Mouse (Mus musculus) bone marrow macrophage, adult 2 months (primary cell): ENCODE data around the gene Olfr1381. TPM values are rescaled to one million over a fixed set of nuclear protein-coding genes. Genes with fewer than 3 reads are reported as not detected.
"Not testable (repeated sequence)": the region's sequence is repeated elsewhere in the genome, so short reads cannot be mapped to it uniquely, and the experiment has no call there.

Source experiments
- H3K27ac ChIP-seq: 2 replicates; pipeline ENCODE4 v1.5.1; 2012; ENCODE audit warnings: low read depth, low read length; ENCODE audit not compliant: insufficient read depth
- H3K4me1 ChIP-seq: 2 replicates; pipeline ENCODE4 v1.6.1; 2012; ENCODE audit warnings: low read length; ENCODE audit not compliant: control insufficient read depth, insufficient read depth
- H3K4me3 ChIP-seq: 2 replicates; pipeline ENCODE4 v1.5.1; 2012; ENCODE audit warnings: mild to moderate bottlenecking, low read length, moderate library complexity; ENCODE audit not compliant: insufficient read depth
- CTCF ChIP-seq: IDR thresholded peaks from 2 replicates; pipeline ENCODE4 v1.5.1; 2012; ENCODE audit warnings: low read depth, mild to moderate bottlenecking, low read length, moderate library complexity
- POLR2A ChIP-seq: IDR thresholded peaks from 2 replicates; pipeline ENCODE4 v1.6.1; 2012; ENCODE audit warnings: mild to moderate bottlenecking, low read depth, low read length, borderline replicate concordance
- polyA plus RNA-seq: library from polyadenylated mRNA; stranded (reverse); fragments of >200 nt; gene quantifications from 2 replicates; pipeline ENCODE4 v1.2.4, GENCODE M21; 2012; ENCODE audit not compliant: missing spikeins, insufficient read depth, insufficient read length

Olfr1381 gene
- not detected in 2 replicates for polyA plus RNA-seq

DNA sequence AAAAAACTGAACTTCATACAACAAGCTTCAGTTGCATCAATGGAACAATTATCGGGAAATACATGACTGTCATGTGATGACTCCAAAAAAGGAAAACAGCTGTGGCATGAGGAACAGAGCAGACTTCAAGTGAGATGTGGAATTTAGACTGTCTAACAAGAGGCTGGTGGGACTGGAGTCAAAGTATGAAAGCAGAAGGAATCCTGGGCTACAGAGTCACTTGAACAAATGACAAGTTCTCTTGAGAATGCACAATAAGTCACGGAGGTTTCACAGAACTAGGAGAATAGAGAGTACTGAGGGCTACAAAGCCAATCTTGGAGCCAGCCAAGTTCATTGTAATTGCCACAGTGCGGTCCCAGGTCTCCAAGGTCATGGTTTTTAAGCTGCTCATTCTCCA, at the start of gene Olfr1381:
Gene Olfr1381, plus strand, starts transcription at position 301 of the 400 bp plus-strand sequence.
- not testable (repeated sequence) for H3K27ac ChIP-seq, H3K4me3 ChIP-seq, H3K4me1 ChIP-seq

DNA sequence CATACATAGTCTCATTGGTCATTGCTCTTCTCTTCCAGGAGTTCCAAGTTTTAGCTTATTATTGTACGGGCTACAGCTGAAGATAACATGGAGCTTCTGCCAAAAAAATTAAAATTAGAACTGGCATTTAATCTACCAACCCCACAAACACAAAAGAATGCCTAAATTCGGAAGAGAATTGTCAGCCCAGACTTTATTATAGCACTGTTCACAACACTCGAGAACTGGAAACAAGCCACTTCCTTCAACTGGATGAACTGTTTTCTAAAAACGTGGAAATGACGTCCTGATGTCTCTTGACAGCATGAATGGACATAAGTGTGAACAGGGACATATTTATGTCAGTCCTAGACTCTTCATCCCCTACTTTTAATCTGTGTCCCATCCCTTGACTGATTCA, 25.2 kb upstream of the Olfr1381 start:
- no peaks in the 10 kb centered on the region for H3K4me1 ChIP-seq
- H3K4me3 ChIP-seq, result no peak overlapping the region
- no peak for TF ChIP-seq CTCF
- TF ChIP-seq POLR2A, result no peak
- no peak overlapping the region for H3K27ac ChIP-seq

DNA sequence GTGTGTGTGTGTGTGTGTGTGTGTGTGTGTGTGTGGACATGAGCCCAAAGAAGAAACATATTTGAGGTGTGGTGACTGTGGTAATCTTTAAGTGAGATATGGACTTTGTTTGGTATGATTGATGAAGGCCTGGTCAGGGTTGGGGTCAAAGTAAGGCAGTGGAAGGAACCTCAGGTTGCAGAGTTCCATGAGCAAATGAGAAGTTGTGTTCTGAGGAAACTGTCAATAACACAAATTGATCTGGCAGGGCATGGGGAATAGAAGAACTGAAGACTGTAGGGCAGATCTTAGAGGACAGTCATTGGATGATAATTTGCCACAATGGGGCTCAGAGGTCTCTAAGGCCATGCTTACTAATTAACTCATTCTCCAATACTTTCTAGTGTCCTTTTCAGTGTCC, 23.9 kb upstream of the Olfr1381 start, which contains the start of gene Olfr1383:
Gene Olfr1383, plus strand, starts transcription at position 301 of the 400 bp plus-strand sequence.
- no peak within 1 kb of the TSS for H3K4me3 ChIP-seq
- no peak within 1 kb of the TSS for H3K27ac ChIP-seq
- TF ChIP-seq CTCF (no peak), POLR2A (no peak)
- no peaks in the 10 kb centered on the region for H3K4me1 ChIP-seq

DNA sequence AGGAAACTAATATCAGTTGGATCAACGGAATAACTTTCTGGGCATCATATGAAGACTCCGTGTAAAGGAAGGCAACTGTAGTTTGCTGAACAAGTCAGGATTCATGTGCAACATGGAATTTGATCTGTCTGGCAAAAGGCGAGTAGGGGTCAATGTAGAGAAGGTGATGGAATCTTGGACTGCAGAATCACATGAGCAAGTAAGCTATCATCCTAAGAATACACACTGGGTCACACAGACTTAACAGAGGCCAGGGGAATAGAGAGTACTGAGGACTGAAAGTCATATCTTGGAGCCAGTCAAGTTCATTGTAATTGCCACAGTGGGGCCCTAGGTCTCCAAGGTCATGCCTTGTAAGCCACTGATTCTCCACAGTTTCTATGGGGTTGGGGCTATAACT, 15.3 kb upstream of the Olfr1381 start, which contains the start of gene Olfr1382:
Gene Olfr1382, plus strand, starts transcription at position 301 of the 400 bp plus-strand sequence.
- no peak for TF ChIP-seq CTCF
- TF ChIP-seq POLR2A, result no peak
- no peak within 1 kb of the TSS for H3K27ac ChIP-seq
- H3K4me3 ChIP-seq, result no peak within 1 kb of the TSS
- no peaks in the 10 kb centered on the region for H3K4me1 ChIP-seq

DNA sequence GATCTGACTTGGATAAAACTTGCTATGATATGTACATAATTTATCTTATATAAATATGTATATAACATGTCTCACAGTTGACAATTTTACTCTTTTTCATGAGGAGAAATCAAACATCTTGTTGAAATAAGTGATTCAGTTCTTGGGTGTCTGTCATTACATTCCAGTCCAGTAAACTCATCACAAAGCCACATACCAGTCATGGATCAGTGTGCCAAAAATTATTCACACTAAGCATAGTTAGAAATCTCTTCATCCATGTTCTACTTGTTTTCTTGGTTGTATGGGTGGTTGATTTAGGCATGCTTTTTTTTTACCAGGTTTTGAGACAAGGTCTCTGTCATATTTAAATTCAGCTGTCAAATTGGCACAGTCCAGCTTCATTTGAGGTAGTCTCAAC, 10.5 kb upstream of the Olfr1381 start:
- TF ChIP-seq CTCF (no peak), POLR2A (no peak)
- Histone ChIP-seq H3K27ac (no peak overlapping the region), H3K4me3 (no peak overlapping the region), H3K4me1 (no peaks in the 10 kb centered on the region)

DNA sequence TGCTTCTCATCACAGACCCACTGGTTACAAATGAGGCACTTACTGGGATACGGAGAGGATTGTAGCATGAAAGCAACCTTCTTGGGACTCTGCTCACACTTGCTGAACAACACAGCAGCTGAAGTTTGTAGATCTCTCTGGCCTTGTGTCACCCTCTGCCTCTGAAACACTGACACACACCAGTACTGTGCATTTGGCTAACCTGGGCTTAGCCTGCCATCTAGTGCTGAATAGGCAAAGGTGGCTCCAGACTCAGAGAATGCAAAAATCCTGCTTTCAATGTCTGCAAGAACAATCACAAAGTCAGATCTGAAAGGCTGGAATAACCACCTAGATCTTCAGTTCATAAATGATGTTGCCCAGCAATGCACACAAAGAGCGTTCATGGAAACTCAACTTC, 6.6 kb upstream of the Olfr1381 start:
- H3K4me3 ChIP-seq, H3K27ac ChIP-seq, H3K4me1 ChIP-seq: not testable (repeated sequence)

DNA sequence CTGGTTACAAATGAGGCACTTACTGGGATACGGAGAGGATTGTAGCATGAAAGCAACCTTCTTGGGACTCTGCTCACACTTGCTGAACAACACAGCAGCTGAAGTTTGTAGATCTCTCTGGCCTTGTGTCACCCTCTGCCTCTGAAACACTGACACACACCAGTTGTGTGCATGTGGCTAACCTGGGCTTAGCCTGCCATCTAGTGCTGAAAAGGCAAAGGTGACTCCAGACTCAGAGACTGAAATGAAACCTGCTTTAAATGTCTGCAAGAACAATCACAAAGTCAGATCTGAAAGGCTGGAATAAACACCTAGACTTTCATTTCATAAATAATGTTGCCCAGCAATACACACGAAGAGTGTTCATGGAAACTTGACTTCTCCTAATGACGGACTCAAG, 10.8 kb downstream of the Olfr1381 start:
- not testable (repeated sequence) for H3K4me1 ChIP-seq, H3K27ac ChIP-seq, H3K4me3 ChIP-seq

DNA sequence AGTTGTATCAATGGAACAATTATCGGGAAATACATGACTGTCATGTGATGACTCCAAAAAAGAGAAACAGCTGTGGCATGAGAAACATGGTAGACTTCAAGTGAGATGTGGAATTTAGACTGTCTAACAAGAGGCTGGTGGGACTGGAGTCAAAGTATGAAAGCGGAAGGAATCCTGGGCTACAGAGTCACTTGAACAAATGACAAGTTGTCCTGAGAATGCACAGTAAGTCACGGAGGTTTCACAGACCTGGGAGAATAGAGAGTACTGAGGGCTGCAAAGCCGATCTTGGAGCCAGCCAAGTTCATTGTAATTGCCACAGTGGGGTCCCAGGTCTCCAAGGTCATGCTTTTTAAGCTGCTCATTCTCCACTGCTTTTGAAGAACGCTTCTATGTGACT, 13.3 kb downstream of the Olfr1381 start, which contains the start of gene Olfr1380:
Gene Olfr1380, plus strand, starts transcription at position 301 of the 400 bp plus-strand sequence.
- H3K27ac ChIP-seq, H3K4me1 ChIP-seq, H3K4me3 ChIP-seq: not testable (repeated sequence)

DNA sequence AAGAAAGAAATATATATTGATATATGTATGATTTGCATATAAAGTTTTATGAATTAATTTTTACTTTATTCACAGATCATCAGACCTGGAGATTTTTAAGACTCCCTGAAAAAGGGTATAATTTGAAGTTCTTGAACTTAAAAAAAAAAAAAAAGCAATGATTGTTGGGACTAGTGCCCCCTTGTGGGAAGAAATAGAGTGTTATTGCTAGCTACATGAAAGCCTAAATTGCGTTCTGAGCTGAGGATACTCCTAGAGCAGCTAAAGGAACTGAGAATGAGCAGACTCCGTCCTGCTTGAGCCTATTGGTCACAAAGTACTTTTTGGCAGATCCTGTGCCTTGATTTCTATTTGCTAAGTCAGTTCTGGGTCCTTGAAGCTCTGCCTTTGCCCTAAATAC, 31.8 kb downstream of the Olfr1381 start:
- H3K4me3 ChIP-seq, H3K27ac ChIP-seq, H3K4me1 ChIP-seq: not testable (repeated sequence)

DNA sequence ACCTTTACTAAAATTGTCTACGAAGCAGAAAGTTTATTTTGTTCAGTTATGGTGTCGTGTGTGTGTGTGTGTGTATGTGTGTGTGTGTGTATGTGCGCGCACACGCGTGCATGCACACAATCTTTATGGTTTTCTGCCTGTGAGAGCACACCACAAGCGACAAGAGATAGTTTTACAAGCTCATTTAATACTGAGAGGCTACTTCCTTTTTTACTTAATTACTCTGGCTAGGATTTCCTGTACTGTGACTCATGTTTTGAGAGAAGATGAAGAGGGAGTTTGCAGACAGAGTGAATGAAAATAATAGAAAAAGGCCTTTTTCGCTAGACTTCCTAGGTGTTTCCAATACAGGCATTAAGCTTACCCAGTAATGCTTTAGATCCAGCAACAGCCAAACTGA, 37.2 kb downstream of the Olfr1381 start:
- not testable (repeated sequence) for H3K4me1 ChIP-seq, H3K27ac ChIP-seq, H3K4me3 ChIP-seq

DNA sequence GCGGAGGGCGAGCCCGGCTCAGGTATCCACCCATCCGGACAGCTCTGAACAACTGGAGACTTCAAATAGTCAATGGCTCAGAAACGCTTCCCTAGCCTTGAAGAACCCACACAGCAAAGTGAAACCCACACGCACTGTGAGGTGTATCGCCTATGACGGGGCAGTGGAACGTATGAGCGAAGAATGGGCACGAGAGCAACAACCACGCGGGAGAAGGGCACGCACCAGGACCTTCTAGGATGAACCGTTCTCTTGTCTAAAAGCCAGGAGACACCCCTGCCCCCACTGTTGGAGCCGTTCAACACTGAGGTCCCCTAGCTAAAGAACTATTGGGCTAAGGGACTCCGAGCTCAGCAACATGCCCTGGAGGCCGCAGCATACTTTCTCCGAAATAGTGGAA, 47.0 kb downstream of the Olfr1381 start:
- no peaks in the 10 kb centered on the region for H3K4me1 ChIP-seq
- no peak for TF ChIP-seq POLR2A
- no peak for TF ChIP-seq CTCF

DNA sequence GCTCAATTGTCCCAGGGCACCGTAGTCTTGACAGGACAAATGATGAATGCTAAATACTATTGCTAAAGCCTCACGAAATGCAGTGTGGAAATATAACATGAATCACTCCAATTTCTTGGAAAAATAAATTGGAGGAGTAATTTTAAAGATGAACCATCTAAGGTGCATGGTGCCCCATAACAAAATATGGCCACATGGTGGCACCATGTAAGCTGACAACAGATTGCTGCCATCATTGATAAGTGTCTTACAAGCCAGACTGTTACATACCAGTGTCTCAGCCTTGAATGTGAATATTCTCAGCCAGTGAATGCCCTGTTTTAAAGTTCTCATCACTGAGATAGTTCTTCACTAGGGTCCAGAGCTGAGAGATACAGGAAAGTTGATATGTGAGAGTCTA, 53.9 kb downstream of the Olfr1381 start:
- not testable (repeated sequence) for H3K4me1 ChIP-seq, H3K27ac ChIP-seq, H3K4me3 ChIP-seq

More for the DNA sequence above, 47.0 kb downstream of the Olfr1381 start:
- no peak overlapping the region for H3K4me3 ChIP-seq
- no peak overlapping the region for H3K27ac ChIP-seq

Other genes with a start within 250 kb of the Olfr1381 start
- gene Olfr10, start 238.7 kb upstream of the Olfr1381 start, polyA plus RNA-seq, result not detected in 2 replicates
- gene Olfr1391, start 220.7 kb upstream of the Olfr1381 start, polyA plus RNA-seq, result not detected in 2 replicates
- not detected in 2 replicates for gene Olfr1390, start 208.3 kb upstream of the Olfr1381 start, polyA plus RNA-seq
- gene Olfr1389, start 120.4 kb upstream of the Olfr1381 start, polyA plus RNA-seq, result not detected in 2 replicates
- gene Olfr1388, start 106.8 kb upstream of the Olfr1381 start, polyA plus RNA-seq, result 0.24 and 0.35 TPM in 2 replicates
- gene Olfr1387, start 88.1 kb upstream of the Olfr1381 start, polyA plus RNA-seq, result not detected in 2 replicates
- not detected in 2 replicates for gene Olfr1386, start 78.4 kb upstream of the Olfr1381 start, polyA plus RNA-seq
- gene Olfr1385, start 54.4 kb upstream of the Olfr1381 start, polyA plus RNA-seq, result not detected in 2 replicates
- gene Olfr1384, start 36.7 kb upstream of the Olfr1381 start, polyA plus RNA-seq, result not detected in 2 replicates
- not detected in 2 replicates for gene Olfr1383, start 23.8 kb upstream of the Olfr1381 start, polyA plus RNA-seq
- gene Olfr1382, start 15.2 kb upstream of the Olfr1381 start, polyA plus RNA-seq, result not detected in 2 replicates
- not detected in 2 replicates for gene Olfr1380, start 13.4 kb downstream of the Olfr1381 start, polyA plus RNA-seq
- not detected in 2 replicates for gene Flt4, start 65.8 kb downstream of the Olfr1381 start, polyA plus RNA-seq
- not detected in 2 replicates for gene Scgb3a1, start 120.2 kb downstream of the Olfr1381 start, polyA plus RNA-seq
- gene Cnot6, start 169.3 kb downstream of the Olfr1381 start, polyA plus RNA-seq, result 33.5 and 37.6 TPM in 2 replicates